Mouse (Mus musculus) thymus, postnatal 36 days (tissue): ENCODE data around the gene Acta2.

Source experiments
- DNase-seq, 2 experiments: peaks; one replicate each; pipeline ENCODE4 v3.0.0; 2022; ENCODE audit warnings: mixed read lengths in 2 of 2

Acta2 gene

GRCm38 (mm10) chr19:34268991-34269390 lies 13.6 kb upstream of the Acta2 start:
- no peak for DNase-seq

GRCm38 (mm10) chr19:34265604-34266193 lies 10.3 kb upstream of the Acta2 start:
- DNase-seq, result no peak

GRCm38 (mm10) chr19:34262273-34262974 lies 7.0 kb upstream of the Acta2 start:
- DNase-seq, result no peak

GRCm38 (mm10) chr19:34256936-34257335 lies 1.5 kb upstream of the Acta2 start:
- no peak for DNase-seq

- DNase-seq, result no peak
Measured at GRCm38 (mm10) chr19:34256149-34256548, 759 bp upstream of the Acta2 start.

GRCm38 (mm10) chr19:34254101-34254879 lies 1.1 kb downstream of the Acta2 start:
- peak in 1 of 2 experiments; percentile 26 for DNase-seq

- DNase-seq, result no peak
Measured at GRCm38 (mm10) chr19:34252450-34252849, 2.9 kb downstream of the Acta2 start.

- DNase-seq, result no peak
Measured at GRCm38 (mm10) chr19:34251900-34252299, 3.5 kb downstream of the Acta2 start.

- DNase-seq, result no peak
Measured at GRCm38 (mm10) chr19:34250621-34251020, 4.8 kb downstream of the Acta2 start.

- no peak for DNase-seq
Measured at GRCm38 (mm10) chr19:34248558-34248957, 6.8 kb downstream of the Acta2 start.

GRCm38 (mm10) chr19:34244056-34244455 lies 11.3 kb downstream of the Acta2 start:
- DNase-seq, result peak; percentile 37 to 50

GRCm38 (mm10) chr19:34242925-34243324 lies 12.5 kb downstream of the Acta2 start:
- no peak for DNase-seq

GRCm38 (mm10) chr19:34241247-34241915 lies 14.0 kb downstream of the Acta2 start:
- DNase-seq, result no peak

GRCm38 (mm10) chr19:34240273-34241039 lies 14.9 kb downstream of the Acta2 start:
- no peak for DNase-seq

- no peak for DNase-seq
Measured at GRCm38 (mm10) chr19:34237746-34238145, 17.6 kb downstream of the Acta2 start.

GRCm38 (mm10) chr19:34236049-34236448 lies 19.3 kb downstream of the Acta2 start:
- DNase-seq, result no peak

GRCm38 (mm10) chr19:34233944-34234343 lies 21.4 kb downstream of the Acta2 start:
- DNase-seq, result peak in 1 of 2 experiments; percentile 53

GRCm38 (mm10) chr19:34232326-34232725 lies 23.1 kb downstream of the Acta2 start:
- DNase-seq, result no peak

GRCm38 (mm10) chr19:34231596-34231995 lies 23.8 kb downstream of the Acta2 start:
- no peak for DNase-seq

- DNase-seq, result no peak
Measured at GRCm38 (mm10) chr19:34222805-34223204, 32.6 kb downstream of the Acta2 start.

- DNase-seq, result no peak
Measured at GRCm38 (mm10) chr19:34220732-34221380, 34.5 kb downstream of the Acta2 start.
